Mouse (Mus musculus) MEL (cell line): Measurements from ENCODE around the gene Kif5c. TPM values are rescaled to one million over a fixed set of nuclear protein-coding genes. Genes with fewer than 3 reads are reported as not detected.

ENCODE experiments used
- DNase-seq: peaks from one replicate; pipeline ENCODE4 v3.0.0; 2011; ENCODE audit warnings: low read depth, low spot score
- H3K27ac ChIP-seq: 2 replicates; pipeline ENCODE4 v1.5.1; 2012; ENCODE audit warnings: low read depth, mild to moderate bottlenecking, control low read depth, low read length, moderate library complexity; ENCODE audit not compliant: control insufficient read depth
- H3K27me3 ChIP-seq, 2 experiments: fragments of 150-350 bp in 1 of 2; sonication (generic) in 1 of 2; 2 replicates each; pipeline ENCODE4 v1.6.1; 2012; ENCODE audit warnings: low read length in 2 of 2, mild to moderate bottlenecking in 2 of 2, improper control_type of control experiment in 1 of 2, moderate library complexity in 1 of 2; ENCODE audit not compliant: insufficient read depth in 2 of 2, control insufficient read depth in 1 of 2
- H3K36me3 ChIP-seq, 2 experiments: 2 replicates each; pipeline ENCODE4 v1.6.1; 2012 to 2014; ENCODE audit warnings: low read length in 2 of 2, improper control_type of control experiment in 1 of 2, inconsistent platforms in 1 of 2, mild to moderate bottlenecking in 1 of 2; ENCODE audit not compliant: insufficient read depth in 2 of 2, control insufficient read depth in 1 of 2
- H3K4me1 ChIP-seq, 2 experiments: fragments of 150-350 bp in 1 of 2; sonication (generic) in 1 of 2; 2 replicates each; pipeline ENCODE4 v1.6.1; 2012; ENCODE audit warnings: low read length in 2 of 2, improper control_type of control experiment in 1 of 2, mild to moderate bottlenecking in 1 of 2; ENCODE audit not compliant: insufficient read depth in 2 of 2, control insufficient read depth in 1 of 2
- H3K4me3 ChIP-seq, 2 experiments: fragments of 150-350 bp in 1 of 2; sonication (generic) in 1 of 2; 2 replicates each; pipeline ENCODE4 v1.5.1; 2012; ENCODE audit warnings: low read depth in 2 of 2, low read length in 2 of 2, mild to moderate bottlenecking in 2 of 2, moderate library complexity in 2 of 2, control low read depth in 1 of 2, improper control_type of control experiment in 1 of 2; ENCODE audit not compliant: control insufficient read depth in 1 of 2, insufficient read depth in 1 of 2
- H3K79me2 ChIP-seq: 2 replicates; pipeline ENCODE4 v1.6.1; 2012; ENCODE audit warnings: mild to moderate bottlenecking, low read length, moderate library complexity; ENCODE audit not compliant: control insufficient read depth, poor library complexity, insufficient read depth
- H3K9ac ChIP-seq: 2 replicates; pipeline ENCODE4 v1.6.1; 2012; ENCODE audit warnings: low read depth, mild to moderate bottlenecking, control low read depth, low read length, moderate library complexity; ENCODE audit not compliant: control insufficient read depth, poor library complexity, severe bottlenecking
- H3K9me3 ChIP-seq: fragments of 150-350 bp; sonication (generic); replicated peaks from 2 replicates; pipeline ENCODE4 v1.6.1; 2012; ENCODE audit warnings: mild to moderate bottlenecking, low read length, improper control_type of control experiment, moderate library complexity; ENCODE audit not compliant: insufficient read depth
- CHD1 ChIP-seq: IDR thresholded peaks from 2 replicates; pipeline ENCODE4 v1.6.1; 2012; ENCODE audit warnings: low read depth, mild to moderate bottlenecking, inconsistent platforms, low read length, improper control_type of control experiment
- CHD2 ChIP-seq: IDR thresholded peaks from 2 replicates; pipeline ENCODE4 v1.6.1; 2011; ENCODE audit warnings: low read length, improper control_type of control experiment
- CTCF ChIP-seq, 3 experiments: IDR thresholded peaks in 2 of 3; conservative IDR thresholded peaks in 1 of 3; 2 replicates each; pipeline ENCODE4 v1.5.1; 2011 to 2012; ENCODE audit warnings: low read length in 3 of 3, low read depth in 2 of 3, mild to moderate bottlenecking in 2 of 3, improper control_type of control experiment in 1 of 3, inconsistent platforms in 1 of 3, mixed read lengths in 1 of 3, moderate library complexity in 1 of 3; ENCODE audit not compliant: control insufficient read depth in 1 of 3, insufficient read depth in 1 of 3, poor library complexity in 1 of 3, severe bottlenecking in 1 of 3
- E2F4 ChIP-seq: IDR thresholded peaks from 2 replicates; pipeline ENCODE4 v1.6.1; 2011; ENCODE audit warnings: low read depth, low read length, improper control_type of control experiment, borderline replicate concordance
- ELF1 ChIP-seq: IDR thresholded peaks from 2 replicates; pipeline ENCODE4 v1.6.1; 2014; ENCODE audit warnings: low read depth, mild to moderate bottlenecking, inconsistent platforms, low read length, improper control_type of control experiment, moderate library complexity
- EP300 ChIP-seq, 2 experiments: IDR thresholded peaks; 2 replicates each; pipeline ENCODE4 v1.6.1; 2011; ENCODE audit warnings: improper control_type of control experiment in 2 of 2, low read length in 2 of 2, low read depth in 1 of 2, mild to moderate bottlenecking in 1 of 2
- ETS1 ChIP-seq: IDR thresholded peaks from 2 replicates; pipeline ENCODE4 v1.6.1; 2012; ENCODE audit warnings: low read depth, mild to moderate bottlenecking, inconsistent platforms, low read length, improper control_type of control experiment, moderate library complexity
- HCFC1 ChIP-seq: IDR thresholded peaks from 2 replicates; pipeline ENCODE4 v1.6.1; 2012; ENCODE audit warnings: low read depth, mild to moderate bottlenecking, inconsistent platforms, low read length, improper control_type of control experiment, moderate library complexity
- JUND ChIP-seq: IDR thresholded peaks from 2 replicates; pipeline ENCODE4 v1.6.1; 2011; ENCODE audit warnings: low read depth, mild to moderate bottlenecking, improper control_type of control experiment, low read length
- KAT2A ChIP-seq: conservative IDR thresholded peaks from 2 replicates; pipeline ENCODE4 v1.6.1; 2012; ENCODE audit warnings: low read depth, low read length, improper control_type of control experiment, inconsistent platforms
- MAFK ChIP-seq: IDR thresholded peaks from 2 replicates; pipeline ENCODE4 v1.6.1; 2011; ENCODE audit warnings: low read depth, mild to moderate bottlenecking, low read length, improper control_type of control experiment, borderline replicate concordance
- MAX ChIP-seq: IDR thresholded peaks from 2 replicates; pipeline ENCODE4 v1.6.1; 2011; ENCODE audit warnings: low read length, improper control_type of control experiment
- MAZ ChIP-seq: IDR thresholded peaks from 2 replicates; pipeline ENCODE4 v1.6.1; 2012; ENCODE audit warnings: low read depth, mild to moderate bottlenecking, inconsistent platforms, low read length, improper control_type of control experiment
- MEF2A ChIP-seq: IDR thresholded peaks from 2 replicates; pipeline ENCODE4 v1.6.1; 2014; ENCODE audit warnings: low read depth, mild to moderate bottlenecking, inconsistent platforms, low read length, improper control_type of control experiment; ENCODE audit not compliant: poor library complexity, insufficient replicate concordance, severe bottlenecking; ENCODE audit errors: extremely low read depth
- MYB ChIP-seq: IDR thresholded peaks from 2 replicates; pipeline ENCODE4 v1.6.1; 2011; ENCODE audit warnings: mild to moderate bottlenecking, low read depth, low read length, improper control_type of control experiment
- MYC ChIP-seq: IDR thresholded peaks from 2 replicates; pipeline ENCODE4 v1.6.1; 2011; ENCODE audit warnings: low read depth, mild to moderate bottlenecking, low read length, improper control_type of control experiment, moderate library complexity
- NRF1 ChIP-seq: IDR thresholded peaks from 2 replicates; pipeline ENCODE4 v1.6.1; 2014; ENCODE audit warnings: low read depth, mild to moderate bottlenecking, inconsistent platforms, low read length, improper control_type of control experiment, moderate library complexity; ENCODE audit not compliant: poor library complexity, insufficient read depth, severe bottlenecking
- POLR2AphosphoS2 ChIP-seq: IDR thresholded peaks from 2 replicates; pipeline ENCODE4 v1.6.1; 2011; ENCODE audit warnings: low read length, improper control_type of control experiment
- POLR2AphosphoS5 ChIP-seq: IDR thresholded peaks from 2 replicates; pipeline ENCODE4 v1.6.1; 2012; ENCODE audit warnings: low read depth, borderline replicate concordance, mild to moderate bottlenecking, inconsistent platforms, low read length, moderate library complexity, mixed read lengths
- RAD21 ChIP-seq: IDR thresholded peaks from 2 replicates; pipeline ENCODE4 v1.6.1; 2011; ENCODE audit warnings: mild to moderate bottlenecking, low read depth, low read length, improper control_type of control experiment
- RCOR1 ChIP-seq: IDR thresholded peaks from 2 replicates; pipeline ENCODE4 v1.6.1; 2012; ENCODE audit warnings: low read depth, mild to moderate bottlenecking, inconsistent platforms, low read length, improper control_type of control experiment
- SIN3A ChIP-seq: IDR thresholded peaks from 2 replicates; pipeline ENCODE4 v1.6.1; 2012; ENCODE audit warnings: low read length, improper control_type of control experiment, inconsistent platforms
- TCF12 ChIP-seq: IDR thresholded peaks from 2 replicates; pipeline ENCODE4 v1.6.1; 2014; ENCODE audit warnings: low read depth, mild to moderate bottlenecking, inconsistent platforms, low read length, improper control_type of control experiment, moderate library complexity
- UBTF ChIP-seq: IDR thresholded peaks from 2 replicates; pipeline ENCODE4 v1.6.1; 2012; ENCODE audit warnings: low read depth, mild to moderate bottlenecking, inconsistent platforms, low read length, improper control_type of control experiment, moderate library complexity, borderline replicate concordance; ENCODE audit not compliant: insufficient read depth
- ZKSCAN1 ChIP-seq: IDR thresholded peaks from 2 replicates; pipeline ENCODE4 v1.6.1; 2012; ENCODE audit warnings: low read depth, mild to moderate bottlenecking, inconsistent platforms, low read length, improper control_type of control experiment, moderate library complexity
- ZMIZ1 ChIP-seq: IDR thresholded peaks from 2 replicates; pipeline ENCODE4 v1.6.1; 2012; ENCODE audit warnings: low read depth, mild to moderate bottlenecking, inconsistent platforms, low read length, improper control_type of control experiment, moderate library complexity
- ZNF384 ChIP-seq: IDR thresholded peaks from 2 replicates; pipeline ENCODE4 v1.6.1; 2012; ENCODE audit warnings: low read depth, mild to moderate bottlenecking, inconsistent platforms, low read length, improper control_type of control experiment
- polyA plus RNA-seq, 2 experiments: library from polyadenylated mRNA; stranded (reverse) in 1 of 2; unstranded in 1 of 2; fragments of >175 nt in 1 of 2; fragments of >200 nt in 1 of 2; gene quantifications; 2 replicates each; pipeline versions ENCODE4 v1.2.1 to v1.2.4; 2012; ENCODE audit warnings: low replicate concordance in 2 of 2, low read depth in 1 of 2; ENCODE audit not compliant: insufficient read length in 2 of 2, insufficient read depth in 1 of 2, missing spikeins in 1 of 2
- total RNA-seq: library from RNA; depleted of rRNA; stranded (reverse); fragments of 300-350 nt; gene quantifications from 2 replicates; pipeline ENCODE4 v1.2.3, GENCODE M21; 2012

The Kif5c gene
- total and polyA plus RNA-seq, 3 experiments: 0.26 to 0.39 TPM; not detected in 1

- Histone ChIP-seq H3K9me3 (no peaks in the 10 kb centered on the region), H3K27ac (no peak overlapping the region), H3K36me3 (no peaks in the 10 kb centered on the region), H3K27me3 (no peaks in the 10 kb centered on the region)
- TF ChIP-seq POLR2AphosphoS5: no peak
- no peak for TF ChIP-seq ZKSCAN1
- TF ChIP-seq MAFK: no peak
- TF ChIP-seq KAT2A: no peak
- TF ChIP-seq JUND: no peak
- TF ChIP-seq ETS1: no peak
- TF ChIP-seq MAZ: no peak
- TF ChIP-seq ELF1: no peak
- no peak for TF ChIP-seq RAD21
- no peak for TF ChIP-seq E2F4
- TF ChIP-seq RCOR1: no peak
- TF ChIP-seq TCF12: no peak
- TF ChIP-seq ZNF384: no peak
- TF ChIP-seq MYC: no peak
- TF ChIP-seq POLR2AphosphoS2: no peak
- no peak for TF ChIP-seq EP300 (IDR thresholded peaks at IDR 0.05; ENCODE audit: low read depth in 1 of 2, low read length in 2 of 2)
- TF ChIP-seq, all 39 proteins: peak for 0
- Histone ChIP-seq H3K79me2 (no peaks in the 10 kb centered on the region), H3K4me1 (no peaks in the 10 kb centered on the region), H3K9ac (no peak overlapping the region), H3K4me3 (no peak overlapping the region)
- no peak for DNase-seq
These were observed 36.2 kb downstream of the Kif5c start for GRCm38 (mm10) chr2:49655195-49655873.

DNA sequence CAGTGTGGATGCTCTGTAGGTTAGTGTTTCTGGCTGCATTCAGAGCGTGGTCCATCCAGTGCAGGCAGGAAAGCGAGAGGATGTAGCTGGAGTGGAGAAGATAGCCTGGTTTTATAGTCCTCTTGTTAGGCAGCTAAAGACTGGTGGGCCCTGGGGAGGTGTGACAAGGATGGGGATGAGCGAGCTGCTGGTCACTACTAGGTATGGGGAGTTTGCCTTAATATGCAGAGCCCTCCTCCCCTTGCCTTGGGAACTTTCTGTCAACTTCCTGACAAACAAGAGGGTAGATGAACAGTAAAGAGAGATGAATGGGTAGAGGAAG lies 36.7 kb downstream of the Kif5c start:
- Histone ChIP-seq H3K4me1 (no peaks in the 10 kb centered on the region), H3K36me3 (no peaks in the 10 kb centered on the region), H3K79me2 (no peaks in the 10 kb centered on the region), H3K27me3 (no peaks in the 10 kb centered on the region), H3K4me3 (no peak overlapping the region), H3K9me3 (no peaks in the 10 kb centered on the region), H3K27ac (no peak overlapping the region), H3K9ac (no peak overlapping the region)
- TF ChIP-seq HCFC1: no peak
- no peak for TF ChIP-seq UBTF
- no peak for TF ChIP-seq ETS1
- no peak for TF ChIP-seq POLR2AphosphoS2
- no peak for TF ChIP-seq MYB
- TF ChIP-seq CHD2: no peak
- no peak for TF ChIP-seq ELF1
- no peak for TF ChIP-seq MEF2A
- TF ChIP-seq ZMIZ1: no peak
- no peak for TF ChIP-seq CHD1
- no peak for TF ChIP-seq SIN3A
- no peak for TF ChIP-seq CTCF (IDR thresholded peaks at IDR 0.05 in 2 of 3, conservative IDR thresholded peaks at IDR 0.05 in 1 of 3; ENCODE audit: control insufficient read depth in 1 of 3, insufficient read depth in 1 of 3, low read depth in 2 of 3, low read length in 3 of 3, poor library complexity in 1 of 3, severe bottlenecking in 1 of 3)
- TF ChIP-seq MAZ: no peak
- TF ChIP-seq MAX: no peak
- TF ChIP-seq ZKSCAN1: no peak
- TF ChIP-seq NRF1: no peak
- TF ChIP-seq E2F4: no peak
- DNase-seq: no peak
